Mouse (Mus musculus) left cerebral cortex, postnatal 10 days (tissue): ENCODE measurements around the gene Dkk2. TPM values are rescaled to one million over a fixed set of nuclear protein-coding genes. Genes with fewer than 3 reads are reported as not detected.

Experiments
- DNase-seq, 2 experiments: peaks; one replicate each; pipeline ENCODE4 v3.0.0; 2021 to 2022; ENCODE audit warnings: low spot score in 2 of 2, mixed read lengths in 1 of 2; ENCODE audit errors: extremely low spot score in 1 of 2
- intact Hi-C: fragments of 180-260 bp; cut with DNase I; formaldehyde crosslinking; loops from one replicate; pipeline ENCODE4 v1.15.1; 2025
- total RNA-seq, 2 experiments: library from RNA; stranded (reverse); gene quantifications; 2 replicates each; pipeline ENCODE4 v1.2.3; 2021

Gene Dkk2
- total RNA-seq, 2 experiments from 2014 or later: 0.92 to 1.8 TPM

- no peak for DNase-seq
- intact Hi-C loops: no loop called here
Measured at GRCm38 (mm10) chr3:132115772-132116511, 30.9 kb downstream of the Dkk2 start.

GRCm38 (mm10) chr3:132121344-132121743 is 36.3 kb downstream of the Dkk2 start:
- intact Hi-C loops: no loop called here
- no peak for DNase-seq

- intact Hi-C loops: no loop called here
- DNase-seq: no peak
Measured at GRCm38 (mm10) chr3:132122581-132122980, 37.5 kb downstream of the Dkk2 start.

- intact Hi-C loops: no loop called here
- DNase-seq: no peak
Measured at GRCm38 (mm10) chr3:132125227-132125740, 40.2 kb downstream of the Dkk2 start.

GRCm38 (mm10) chr3:132129730-132130274 is 44.7 kb downstream of the Dkk2 start:
- intact Hi-C loops: no loop called here
- DNase-seq: no peak

- DNase-seq: no peak
Measured at GRCm38 (mm10) chr3:132130781-132131180, 45.7 kb downstream of the Dkk2 start.

GRCm38 (mm10) chr3:132131939-132132338 is 46.8 kb downstream of the Dkk2 start:
- intact Hi-C loops: no loop called here
- no peak for DNase-seq

More at GRCm38 (mm10) chr3:132130781-132131180, 45.7 kb downstream of the Dkk2 start:
- intact Hi-C loops: no loop called here

- no peak for DNase-seq
- intact Hi-C loops: no loop called here
Measured at GRCm38 (mm10) chr3:132134502-132134901, 49.4 kb downstream of the Dkk2 start.

GRCm38 (mm10) chr3:132137802-132138378 is 52.8 kb downstream of the Dkk2 start:
- peak; percentile 13 to 20 for DNase-seq
- intact Hi-C loops: no loop called here

GRCm38 (mm10) chr3:132141031-132141430 is 55.9 kb downstream of the Dkk2 start:
- no peak for DNase-seq
- intact Hi-C loops: no loop called here

- intact Hi-C loops: no loop called here
- peak in 1 of 2 experiments; percentile 16 for DNase-seq
Measured at GRCm38 (mm10) chr3:132149446-132150025, 64.4 kb downstream of the Dkk2 start.

GRCm38 (mm10) chr3:132158817-132159216 is 73.7 kb downstream of the Dkk2 start:
- intact Hi-C loops: no loop called here
- DNase-seq: no peak

- DNase-seq: no peak
Measured at GRCm38 (mm10) chr3:132168911-132169310, 83.8 kb downstream of the Dkk2 start.

GRCm38 (mm10) chr3:132186888-132187552 is 101.9 kb downstream of the Dkk2 start:
- intact Hi-C loops: no loop called here
- DNase-seq: no peak

More at GRCm38 (mm10) chr3:132168911-132169310, 83.8 kb downstream of the Dkk2 start:
- intact Hi-C loops: no loop called here

- intact Hi-C loops: no loop called here
- no peak for DNase-seq
Measured at GRCm38 (mm10) chr3:132201950-132202349, 116.9 kb downstream of the Dkk2 start.

- intact Hi-C loops: no loop called here
- no peak for DNase-seq
Measured at GRCm38 (mm10) chr3:132202665-132203064, 117.6 kb downstream of the Dkk2 start.

- intact Hi-C loops: no loop called here
- DNase-seq: peak in 1 of 2 experiments; percentile 62
Measured at GRCm38 (mm10) chr3:132207469-132207868, 122.4 kb downstream of the Dkk2 start.

- no peak for DNase-seq
- intact Hi-C loops: no loop called here
Measured at GRCm38 (mm10) chr3:132211260-132211659, 126.2 kb downstream of the Dkk2 start.

- intact Hi-C loops: no loop called here
Measured at GRCm38 (mm10) chr3:132219977-132220487, 134.9 kb downstream of the Dkk2 start.

More at GRCm38 (mm10) chr3:132219977-132220487, 134.9 kb downstream of the Dkk2 start:
- no peak for DNase-seq
